Mouse (Mus musculus) right cerebral cortex, adult 2 months (tissue): ENCODE results near the gene Psma6.
A peak's percentile ranks its signal among the peaks of the same experiment; 100 is the strongest.
"Not testable (repeated sequence)": the region's sequence is repeated elsewhere in the genome, so short reads cannot be mapped to it uniquely, and the experiment has no call there.

Experiments used
- DNase-seq, 2 experiments: peaks; one replicate each; pipeline ENCODE4 v3.0.0; 2021 to 2022; ENCODE audit warnings: low spot score in 2 of 2

Gene Psma6

DNA sequence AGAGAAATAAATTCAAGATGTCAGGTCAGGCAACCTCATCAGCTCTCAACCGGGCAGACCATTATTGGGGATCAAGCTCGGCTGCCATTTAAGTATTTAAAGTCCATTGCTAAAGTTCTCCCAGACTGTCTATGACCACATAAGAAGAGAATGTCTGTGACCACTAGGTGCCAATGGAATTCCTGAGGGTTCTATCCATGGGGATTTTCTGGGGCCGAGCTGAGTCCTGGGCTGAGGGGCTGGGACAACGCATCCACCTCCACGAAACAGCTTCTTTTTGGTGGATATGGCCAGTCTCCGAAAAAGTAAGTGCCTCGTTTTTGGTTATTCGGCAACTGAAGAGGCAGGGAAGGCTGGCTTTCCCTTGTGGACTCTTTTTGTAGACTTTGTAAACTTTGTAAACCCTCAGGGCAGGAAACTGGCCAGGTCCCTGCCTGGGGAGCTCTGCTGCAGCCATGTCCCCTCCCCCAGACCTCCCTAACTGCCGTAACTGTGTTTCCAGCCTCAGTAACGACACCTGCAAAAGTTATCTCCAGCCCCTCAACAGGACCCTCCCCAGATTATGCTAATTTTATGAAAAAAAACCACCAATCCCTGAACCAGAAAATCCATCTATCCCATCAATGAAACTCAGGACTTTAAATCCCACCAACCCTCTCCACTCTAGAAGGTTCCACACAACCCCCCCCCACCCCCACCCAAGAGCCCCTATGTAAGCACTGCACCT, at the start of gene Psma6:
Gene Psma6, plus strand, starts transcription at position 200 of the 727 bp plus-strand sequence.
- no peak for DNase-seq

DNA sequence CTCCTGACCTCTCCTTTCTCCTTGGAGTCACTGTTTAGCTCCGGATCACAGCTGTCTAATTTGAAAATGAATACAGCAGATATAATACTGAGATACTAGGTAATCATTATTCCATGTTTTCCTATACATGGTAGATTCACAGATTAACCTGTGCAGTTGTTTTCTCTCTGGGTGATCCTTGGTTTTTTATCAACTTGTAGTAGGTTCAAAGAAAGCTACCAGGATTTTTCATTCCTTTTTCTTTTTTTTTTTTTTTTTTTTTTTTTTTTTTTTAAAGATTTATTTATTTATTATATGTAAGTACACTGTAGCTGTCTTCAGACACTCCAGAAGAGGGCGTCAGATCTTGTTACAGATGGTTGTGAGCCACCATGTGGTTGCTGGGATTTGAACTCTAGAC, 45.5 kb upstream of the Psma6 start:
- not testable (repeated sequence) for DNase-seq

DNA sequence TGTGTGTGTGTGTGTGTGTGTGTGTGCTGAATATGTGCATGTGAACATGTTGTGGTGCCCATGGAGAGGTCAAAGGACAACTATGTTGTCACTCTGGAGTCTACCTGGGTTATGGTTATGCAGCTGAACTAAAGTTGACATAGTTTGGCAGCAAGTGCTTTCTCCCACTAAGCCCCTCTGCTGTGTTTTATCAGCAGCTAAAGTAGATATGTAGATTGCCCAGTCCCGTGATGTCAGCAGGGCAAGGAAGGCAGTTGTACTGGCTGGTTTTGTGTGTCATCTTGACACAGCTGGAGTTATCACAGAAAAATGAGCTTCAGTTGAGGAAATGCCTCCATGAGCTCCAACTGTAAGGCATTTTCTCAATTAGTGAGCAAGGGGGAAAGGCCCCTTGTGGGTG, 41.0 kb upstream of the Psma6 start:
- not testable (repeated sequence) for DNase-seq

DNA sequence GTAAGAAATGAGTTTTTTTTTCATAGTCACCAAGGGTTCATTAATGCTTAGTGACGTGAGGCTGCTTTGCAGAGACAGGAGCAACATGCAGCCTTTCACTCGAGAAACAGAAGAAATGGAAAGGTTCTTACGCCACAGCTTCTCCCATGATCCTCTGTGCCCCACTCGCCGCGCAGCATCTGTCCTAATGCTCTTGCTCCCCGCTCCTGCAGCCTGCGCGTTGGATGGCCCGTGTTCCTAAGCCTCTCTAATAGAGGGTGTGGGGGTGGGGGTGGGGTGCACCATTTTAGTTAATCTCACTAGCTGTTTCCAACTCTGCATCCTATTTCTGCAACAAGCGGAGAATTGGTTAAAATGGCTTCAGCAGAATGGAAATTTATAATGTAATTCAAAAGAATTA, 40.0 kb upstream of the Psma6 start:
- DNase-seq, result no peak

DNA sequence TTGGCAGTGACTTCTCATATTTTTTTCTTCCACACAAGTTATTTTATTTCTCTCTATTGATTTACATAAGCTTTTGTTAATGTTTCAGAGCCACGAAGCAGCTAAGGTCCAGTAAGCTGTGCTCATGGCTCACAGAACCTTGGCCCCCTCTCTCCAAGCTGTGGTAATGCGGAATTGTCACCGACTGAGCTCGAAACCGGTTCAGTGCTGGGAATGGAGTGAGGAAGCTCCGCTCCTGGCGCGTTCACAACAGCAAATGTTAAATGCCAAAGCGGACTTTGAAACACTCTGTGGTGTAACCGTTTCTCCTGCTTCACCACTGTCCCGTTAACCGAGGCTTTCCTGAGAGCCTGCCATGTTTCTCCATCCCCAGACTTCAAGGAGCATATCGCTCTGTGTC, 39.4 kb upstream of the Psma6 start:
- no peak for DNase-seq

DNA sequence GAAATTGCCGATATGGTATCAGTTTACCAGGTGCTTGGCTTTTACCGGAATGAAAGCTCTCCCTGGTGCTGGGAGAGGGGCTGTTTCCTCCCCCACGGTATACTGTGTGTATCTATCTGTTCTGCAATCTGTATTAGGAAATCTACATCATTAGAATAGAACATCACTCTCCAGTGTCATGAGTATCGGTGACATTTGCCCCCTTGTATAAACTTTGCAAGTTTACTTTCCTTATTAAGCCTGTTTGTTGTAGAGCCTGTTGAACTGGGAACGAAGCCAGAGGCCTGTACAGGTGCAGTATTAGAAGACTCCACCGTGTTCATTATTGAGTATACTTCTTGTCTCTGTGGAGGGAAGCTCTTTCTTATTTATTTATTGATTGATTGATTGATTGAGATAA, 30.6 kb upstream of the Psma6 start:
- no peak for DNase-seq

DNA sequence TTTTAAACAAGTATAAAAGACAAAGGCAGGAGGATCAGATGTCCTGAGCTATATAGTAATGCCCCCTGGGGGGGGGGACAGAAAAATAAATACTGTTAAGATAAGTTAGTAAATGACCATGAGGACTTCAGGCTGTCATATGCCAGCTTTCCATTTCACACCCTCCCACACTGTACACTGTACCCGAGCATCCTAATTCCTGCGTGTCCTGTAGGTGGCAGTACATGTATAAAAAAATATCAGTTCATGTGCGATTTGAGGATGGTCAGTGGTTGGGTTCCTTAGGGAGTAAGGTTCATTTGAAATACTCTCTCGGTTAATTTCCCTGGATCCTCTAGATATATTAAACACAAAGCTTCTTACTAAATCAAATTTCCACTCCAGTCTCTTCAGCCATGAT, 29.1 kb upstream of the Psma6 start:
- DNase-seq, result peak; percentile 40 to 47

DNA sequence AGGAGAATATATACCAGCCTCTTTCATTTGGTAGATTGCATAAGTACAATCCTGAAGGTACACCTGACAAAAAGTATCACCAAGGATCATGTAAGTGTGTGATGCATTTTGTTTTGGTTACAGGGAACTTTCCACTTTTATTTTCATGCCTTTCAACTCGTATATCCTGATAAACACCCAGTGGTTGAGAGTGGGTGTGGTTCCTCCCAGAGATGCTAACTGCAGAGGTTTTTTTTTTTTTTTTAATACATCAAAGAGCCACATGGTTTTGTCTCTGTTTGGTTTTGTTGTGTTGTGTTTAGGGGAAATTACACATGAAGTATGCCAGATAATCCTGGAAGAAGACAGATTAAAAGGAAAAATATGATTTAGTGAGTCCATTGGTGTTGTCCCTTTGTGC, 26.7 kb upstream of the Psma6 start:
- DNase-seq, result no peak

DNA sequence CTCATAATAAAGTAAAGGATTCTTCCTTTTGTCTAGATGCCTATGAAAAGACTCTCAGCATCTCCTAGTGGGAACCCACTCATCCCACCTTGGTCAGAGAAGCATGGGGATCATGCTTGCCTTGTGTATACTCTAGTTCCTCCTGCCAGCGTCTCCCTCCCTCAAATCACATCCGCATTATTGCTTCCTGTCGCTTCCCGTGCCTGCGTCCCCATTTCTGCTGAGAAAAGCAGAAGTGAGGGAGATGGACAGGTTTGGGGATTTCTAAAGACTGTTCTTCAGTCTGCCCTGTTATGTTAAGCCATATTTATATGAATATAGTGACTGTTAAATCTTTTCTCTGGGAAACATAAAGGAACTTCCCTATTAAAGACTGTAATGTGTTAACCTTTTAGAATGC, 23.1 kb upstream of the Psma6 start:
- no peak for DNase-seq

DNA sequence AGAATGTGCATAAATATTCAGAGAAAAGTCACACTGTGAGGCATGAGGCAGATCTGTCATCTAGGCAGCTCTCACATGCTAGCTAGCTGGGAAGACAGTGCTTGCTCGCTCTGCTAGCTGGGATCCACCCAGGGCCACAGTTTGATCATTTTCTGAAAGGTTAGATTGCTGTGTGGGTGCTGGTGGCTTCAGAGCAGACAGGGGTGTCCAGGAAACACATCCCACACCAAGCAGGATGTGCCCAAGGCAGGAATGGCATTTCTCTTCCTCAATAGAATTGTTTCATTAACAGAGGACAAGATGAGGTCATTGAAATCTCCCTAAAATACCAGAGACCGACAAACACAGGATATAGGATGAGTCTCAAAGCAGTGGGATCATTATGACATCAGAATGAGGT, 18.9 kb upstream of the Psma6 start:
- DNase-seq, result no peak

DNA sequence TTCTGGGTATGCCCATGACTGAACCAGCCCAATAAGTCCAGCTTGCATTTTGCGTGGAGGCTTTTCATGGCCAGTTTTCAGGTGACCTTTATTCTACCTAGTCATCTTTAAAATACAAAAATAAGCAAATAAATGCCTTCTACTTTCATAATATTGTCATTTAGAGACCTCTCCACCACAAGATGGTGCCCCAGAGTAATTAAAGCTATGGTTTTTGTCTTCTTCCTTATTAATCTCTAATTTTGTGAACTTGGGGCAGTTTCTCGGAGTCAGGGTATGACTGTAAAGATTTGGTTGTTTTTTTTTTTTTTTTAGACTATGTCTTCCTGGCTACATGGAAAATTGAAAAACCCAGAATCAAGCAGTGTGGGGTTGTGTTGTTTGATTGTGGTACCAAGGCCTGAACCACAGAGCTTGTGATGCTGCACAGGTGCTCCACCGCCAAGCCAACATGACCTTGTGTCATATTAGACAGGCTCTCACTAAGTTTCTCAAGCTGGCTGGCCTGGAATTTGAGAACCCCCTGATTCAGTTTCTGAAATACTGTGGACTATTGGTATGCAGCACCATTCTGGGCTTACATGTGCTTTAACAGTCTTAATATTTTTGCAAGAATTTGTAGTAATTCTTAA, 11.5 kb upstream of the Psma6 start:
- DNase-seq, result no peak

DNA sequence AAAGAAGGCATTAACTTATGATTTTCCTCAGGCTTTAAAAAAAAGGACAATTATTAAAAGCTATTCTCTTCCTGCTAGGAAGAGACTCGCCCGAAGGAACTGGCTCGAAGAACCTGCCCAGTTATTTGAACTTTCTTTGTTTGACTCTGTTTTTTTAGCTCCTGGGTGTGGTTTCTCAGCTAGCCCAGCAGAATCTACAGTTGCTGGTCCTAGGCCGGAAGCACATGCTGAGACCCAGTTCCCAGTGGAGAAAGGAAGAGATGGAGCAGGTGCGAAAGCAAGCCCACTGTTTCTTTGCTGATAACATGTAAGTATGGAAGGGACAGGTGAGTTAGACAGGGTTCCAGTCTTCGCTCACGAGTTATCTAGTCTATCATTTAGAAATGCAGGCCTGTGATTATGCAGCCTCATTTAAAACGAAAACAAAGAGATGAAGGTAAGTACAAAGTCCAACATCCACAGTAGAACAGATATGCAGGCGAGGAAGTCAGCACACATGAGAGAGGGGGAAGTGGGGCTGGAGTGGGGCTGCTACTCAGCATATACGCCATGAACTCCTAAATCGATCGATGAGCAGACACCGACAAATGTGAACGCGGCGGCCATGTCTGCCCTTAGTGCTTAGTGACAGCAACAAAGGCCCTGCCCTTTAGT, 6.9 kb upstream of the Psma6 start:
- no peak for DNase-seq

DNA sequence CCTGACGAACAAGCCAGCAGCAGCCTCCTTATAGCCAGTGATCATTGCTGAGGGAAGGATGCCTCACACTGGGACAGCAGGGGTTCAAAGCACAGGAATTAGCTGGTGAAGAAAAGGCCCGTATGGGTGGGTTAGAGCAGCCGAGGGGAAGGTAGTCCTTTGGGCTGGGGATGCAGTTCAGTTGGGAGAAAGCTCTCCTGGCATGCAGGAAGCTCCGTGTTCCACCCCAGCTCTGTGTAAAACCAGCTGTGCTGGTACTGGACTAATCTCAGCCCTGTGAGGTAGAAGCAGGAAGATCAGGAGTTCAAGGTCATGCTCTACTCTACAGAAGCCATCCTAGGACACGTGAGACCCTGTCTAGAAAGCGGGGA, 6.4 kb upstream of the Psma6 start:
- DNase-seq, result no peak

DNA sequence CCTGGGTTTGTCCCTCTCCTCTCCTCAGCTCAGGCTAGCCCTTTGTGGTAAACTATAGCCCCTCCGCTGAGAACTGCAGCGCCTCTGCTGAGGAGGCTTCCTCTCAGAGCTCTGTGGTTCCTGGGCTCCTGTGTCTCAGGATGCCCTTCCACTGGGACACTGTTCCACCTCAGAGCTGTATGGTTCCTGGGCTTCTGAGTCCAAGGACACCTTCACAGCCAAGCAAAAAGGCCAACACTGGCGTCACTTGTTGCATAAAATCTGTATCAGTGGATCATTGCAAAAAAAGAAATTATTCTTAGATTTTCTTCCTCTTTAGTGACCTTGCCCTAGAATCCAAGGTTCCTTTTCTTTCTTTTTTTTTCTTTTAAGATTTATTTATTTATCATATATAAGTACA, 804 bp downstream of the Psma6 start:
- DNase-seq, result no peak

DNA sequence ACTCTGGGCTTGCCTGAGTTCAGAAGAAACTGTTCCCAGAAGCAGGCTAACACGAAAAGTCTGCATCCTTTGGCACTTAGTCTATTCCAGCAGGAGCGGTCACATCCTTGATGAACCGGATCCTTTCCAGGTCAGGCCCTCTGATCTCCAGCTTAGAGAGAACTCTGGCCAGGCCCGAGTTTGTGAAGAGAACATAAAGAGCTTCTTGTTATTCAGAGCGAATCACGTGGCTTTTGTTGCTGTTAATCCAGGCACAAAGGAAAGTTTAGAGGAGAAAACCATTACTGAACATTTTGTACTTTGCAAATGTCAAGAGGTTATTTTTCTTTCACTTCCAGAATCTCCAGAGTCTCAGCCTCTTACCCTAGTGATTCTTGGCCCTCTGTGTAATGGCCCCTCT, 1.9 kb downstream of the Psma6 start:
- DNase-seq, result no peak

DNA sequence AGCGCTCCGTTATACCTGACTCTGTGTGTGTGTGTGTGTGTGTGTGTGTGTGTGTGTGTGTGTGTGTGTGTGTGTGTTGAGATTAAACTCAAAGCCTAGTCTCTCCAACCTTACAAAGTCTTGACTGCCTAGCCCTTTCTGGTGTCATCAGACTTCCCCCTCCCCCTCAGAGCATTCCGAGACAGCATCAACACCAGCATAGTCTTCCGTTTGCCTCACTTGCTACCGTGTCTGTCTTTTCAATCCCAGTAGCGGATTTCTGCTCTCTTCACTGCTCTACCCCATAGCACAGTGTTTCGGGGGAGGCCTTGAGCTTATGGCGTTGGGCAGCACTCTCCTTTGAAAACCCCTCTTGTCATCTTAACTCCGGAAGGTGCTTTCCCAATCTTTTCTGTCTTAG, 2.4 kb downstream of the Psma6 start:
- no peak for DNase-seq

DNA sequence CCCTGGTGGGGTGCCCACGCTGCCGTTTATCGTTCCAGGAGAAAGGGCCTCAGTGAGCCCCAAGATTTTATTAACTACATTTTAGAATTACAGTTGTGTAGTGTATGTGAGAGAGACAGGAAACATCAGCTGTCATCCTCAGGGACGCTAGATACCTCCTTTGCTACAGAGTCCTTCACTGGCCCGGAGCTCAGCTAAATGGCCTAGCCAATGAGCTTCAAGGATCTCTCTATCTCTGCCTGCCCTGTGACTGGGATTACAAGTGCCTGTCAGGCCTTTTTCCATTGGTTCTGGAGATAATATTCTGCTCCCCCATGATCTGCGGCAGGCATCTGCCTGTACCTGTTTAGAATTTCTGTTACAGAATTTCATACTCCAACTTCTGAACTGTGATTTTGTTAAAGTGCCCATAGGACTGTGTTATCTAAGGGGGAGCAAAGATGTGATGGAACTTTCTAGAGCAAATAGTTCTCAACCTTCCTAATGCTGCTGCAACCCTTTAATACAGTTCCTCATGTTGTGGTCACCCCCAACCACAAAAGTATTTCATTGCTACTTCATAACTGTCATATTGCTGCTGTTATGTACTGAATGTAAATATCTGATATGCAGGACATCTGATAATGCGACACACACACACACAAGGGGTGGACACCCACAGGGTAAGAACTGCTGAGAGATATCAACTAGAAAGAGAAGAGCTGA, 3.2 kb downstream of the Psma6 start:
- no peak for DNase-seq

DNA sequence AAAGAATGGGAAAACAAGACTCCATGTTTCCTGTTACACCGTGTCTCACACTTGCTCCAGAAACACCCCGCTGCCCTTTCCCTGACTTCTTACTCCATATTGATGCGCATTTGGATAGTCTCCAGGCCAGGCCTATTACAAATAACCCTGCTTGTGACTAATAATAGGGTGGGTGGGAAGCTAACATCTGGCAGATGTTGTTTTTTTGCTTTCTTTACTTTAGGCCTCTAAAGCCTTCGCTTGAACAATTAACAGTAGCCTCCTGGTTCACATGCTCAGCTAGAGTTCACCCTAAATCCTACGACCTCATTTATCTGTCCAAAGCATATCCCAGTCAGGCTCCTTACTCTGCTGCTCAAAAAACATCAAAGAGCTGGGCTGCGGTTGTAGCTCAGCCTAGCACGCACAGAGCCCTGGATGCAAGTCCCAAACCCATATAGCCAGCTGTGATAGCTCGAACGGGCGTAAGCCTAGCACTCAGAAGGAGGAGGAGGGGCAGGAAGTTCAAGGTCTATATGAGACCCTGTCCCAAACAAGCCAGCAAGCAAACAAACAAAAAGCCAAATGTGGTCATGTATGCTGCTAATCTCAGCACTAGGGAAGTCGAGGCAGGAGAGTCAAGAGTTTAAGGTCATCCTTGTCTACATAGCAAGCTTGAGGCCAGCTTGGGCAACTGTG, 3.9 kb downstream of the Psma6 start:
- no peak for DNase-seq

DNA sequence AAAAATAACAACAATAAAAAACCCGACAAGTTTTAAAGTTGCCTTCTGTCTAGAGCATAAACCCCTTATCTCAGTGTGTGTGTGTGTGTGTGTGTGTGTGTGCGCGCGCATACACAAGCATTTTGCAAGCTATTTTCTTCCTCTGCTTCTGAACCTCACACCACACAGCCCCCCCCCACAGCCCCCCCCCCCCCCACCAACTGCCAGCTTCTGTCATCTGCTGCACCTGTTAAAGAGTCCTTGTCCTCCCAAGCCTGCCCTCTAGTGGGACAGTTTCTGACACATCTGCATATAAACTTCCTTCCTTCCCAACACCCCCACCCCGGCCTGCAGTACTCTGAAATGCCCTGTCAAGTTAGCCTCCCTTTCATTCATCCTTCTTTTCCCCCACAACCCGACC, 4.5 kb downstream of the Psma6 start:
- peak; percentile 12 to 23 for DNase-seq

DNA sequence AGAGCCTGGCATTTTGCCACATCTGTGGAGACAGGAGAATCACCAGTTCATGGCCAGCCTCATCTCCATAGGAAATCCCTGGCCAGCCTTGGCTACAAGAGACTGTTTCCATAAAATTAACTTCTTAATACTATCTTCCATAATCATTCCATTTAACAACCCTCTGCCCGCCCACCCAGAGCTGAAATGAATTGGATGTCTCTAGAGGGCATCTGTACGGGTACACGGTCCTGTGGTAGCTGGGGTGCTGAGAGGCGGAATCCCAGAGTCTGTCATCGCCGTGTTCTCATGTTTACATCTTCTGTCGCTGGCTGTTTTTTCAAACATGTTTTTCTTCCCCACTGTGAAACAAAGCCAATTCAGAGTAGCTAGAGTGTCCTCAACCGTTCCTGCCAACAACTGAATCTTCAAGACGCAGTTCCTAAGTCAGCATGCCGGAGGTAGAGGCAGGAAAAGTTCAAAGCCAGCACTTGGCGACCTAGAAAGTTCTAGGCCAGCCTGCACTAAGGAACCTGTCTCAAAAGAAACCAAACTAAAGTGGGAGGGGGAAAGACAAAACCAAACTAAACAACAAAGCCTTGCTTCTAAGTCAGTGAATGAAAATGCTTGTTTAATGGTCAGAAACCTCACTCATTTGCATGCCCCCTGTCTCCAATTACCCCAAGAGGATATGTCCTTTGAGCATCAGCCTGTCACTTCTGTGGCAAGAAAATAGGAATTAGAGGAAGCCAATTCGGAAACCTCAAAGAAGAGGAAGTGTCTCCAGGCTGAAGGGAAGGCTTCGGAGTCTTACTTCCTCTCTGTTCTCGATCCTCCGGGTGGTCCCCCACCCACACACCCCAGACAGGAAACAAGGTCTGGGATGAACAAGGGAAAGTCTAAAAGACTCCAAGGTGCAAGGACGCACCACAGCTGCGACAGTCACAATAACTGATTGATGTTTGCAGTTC, 5.4 kb downstream of the Psma6 start:
- no peak for DNase-seq

DNA sequence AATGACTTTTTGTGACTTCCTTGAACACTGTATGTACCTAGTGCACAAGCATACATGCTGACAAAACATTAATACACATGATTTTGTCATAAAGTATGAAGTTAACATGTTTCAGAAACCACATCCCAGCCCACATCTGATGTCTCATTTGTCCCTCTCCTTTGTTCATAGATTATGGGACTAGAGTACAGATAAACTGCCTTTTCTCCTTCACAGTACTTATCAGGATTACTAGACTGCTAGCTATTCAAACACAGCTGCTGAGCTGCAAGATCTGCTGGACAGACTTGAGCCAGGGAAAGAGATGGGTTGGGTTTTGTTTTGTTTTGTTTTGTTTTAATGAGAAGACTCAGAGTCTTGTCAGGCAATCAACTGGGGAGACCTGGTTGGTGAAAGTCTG, 8.1 kb downstream of the Psma6 start:
- DNase-seq, result no peak
